Mouse (Mus musculus) myocyte (in vitro differentiated cells): ENCODE measurements around the gene Cnot3. TPM values are rescaled to one million over a fixed set of nuclear protein-coding genes. Genes with fewer than 3 reads are reported as not detected.

Experiments
- H3K27me3 ChIP-seq: one replicate; pipeline ENCODE4 v1.6.1; 2011; ENCODE audit not compliant: control insufficient read depth, insufficient read depth, insufficient read length
- H3K36me3 ChIP-seq: one replicate; pipeline ENCODE4 v1.6.1; 2011; ENCODE audit not compliant: control insufficient read depth, insufficient read depth
- H3K4me2 ChIP-seq: one replicate; pipeline ENCODE4 v1.6.1; 2011; ENCODE audit warnings: low read depth, control low read depth
- H3K4me3 ChIP-seq: one replicate; pipeline ENCODE4 v1.5.1; 2011; ENCODE audit warnings: mild to moderate bottlenecking, control low read depth, moderate library complexity
- H3K79me2 ChIP-seq: one replicate; pipeline ENCODE4 v1.6.1; 2011; ENCODE audit not compliant: control insufficient read depth, insufficient read depth
- H3ac ChIP-seq: one replicate; pipeline ENCODE4 v1.6.1; 2011; ENCODE audit not compliant: control insufficient read depth, insufficient read length
- CEBPB ChIP-seq: IDR thresholded peaks from 2 replicates; pipeline ENCODE4 v1.6.1; 2011; ENCODE audit warnings: mild to moderate bottlenecking, moderate library complexity; ENCODE audit not compliant: poor library complexity, insufficient read depth, severe bottlenecking
- E2F4 ChIP-seq: IDR thresholded peaks from one replicate; pipeline ENCODE4 v1.6.1; 2011; ENCODE audit warnings: mild to moderate bottlenecking, control low read depth, moderate library complexity; ENCODE audit not compliant: insufficient read depth
- MAX ChIP-seq: IDR thresholded peaks from one replicate; pipeline ENCODE4 v1.6.1; 2011; ENCODE audit warnings: low read depth, mild to moderate bottlenecking, control low read depth
- MYOD1 ChIP-seq, 3 experiments: IDR thresholded peaks; one replicate each; pipeline ENCODE4 v1.6.1; 2011; ENCODE audit warnings: control low read depth in 2 of 3, low read depth in 2 of 3, mild to moderate bottlenecking in 2 of 3, moderate library complexity in 1 of 3; ENCODE audit not compliant: insufficient read length in 2 of 3, control insufficient read depth in 1 of 3
- MYOG ChIP-seq, 3 experiments: IDR thresholded peaks; one replicate each; pipeline ENCODE4 v1.6.1; 2011; ENCODE audit warnings: control low read depth in 2 of 3, low read depth in 2 of 3, mild to moderate bottlenecking in 2 of 3; ENCODE audit not compliant: insufficient read length in 2 of 3, control insufficient read depth in 1 of 3, insufficient read depth in 1 of 3
- POLR2A ChIP-seq: IDR thresholded peaks from one replicate; pipeline ENCODE4 v1.6.1; 2011; ENCODE audit warnings: low read depth, mild to moderate bottlenecking, control low read depth, moderate library complexity; ENCODE audit not compliant: insufficient read length
- POLR2AphosphoS2 ChIP-seq: IDR thresholded peaks from one replicate; pipeline ENCODE4 v1.6.1; 2011; ENCODE audit warnings: low read depth, control low read depth; ENCODE audit not compliant: insufficient read length
- REST ChIP-seq: IDR thresholded peaks from one replicate; pipeline ENCODE4 v1.6.1; 2011; ENCODE audit warnings: mild to moderate bottlenecking, control low read depth, moderate library complexity; ENCODE audit not compliant: insufficient read depth, insufficient read length
- SRF ChIP-seq: IDR thresholded peaks from one replicate; pipeline ENCODE4 v1.6.1; 2011; ENCODE audit warnings: low read depth; ENCODE audit not compliant: control insufficient read depth, insufficient read length
- TCF12 ChIP-seq: IDR thresholded peaks from one replicate; pipeline ENCODE4 v1.6.1; 2011; ENCODE audit warnings: mild to moderate bottlenecking, control low read depth; ENCODE audit not compliant: poor library complexity, insufficient read depth, severe bottlenecking
- TCF3 ChIP-seq: IDR thresholded peaks from one replicate; pipeline ENCODE4 v1.6.1; 2011; ENCODE audit warnings: low read depth, control low read depth; ENCODE audit not compliant: insufficient read length
- USF1 ChIP-seq: IDR thresholded peaks from one replicate; pipeline ENCODE4 v1.6.1; 2011; ENCODE audit warnings: low read depth, mild to moderate bottlenecking, control low read depth, moderate library complexity
- polyA plus RNA-seq: library from polyadenylated mRNA; unstranded; fragments of >200 nt; fragmentation: generic; extraction: Trizol; gene quantifications from one replicate; pipeline ENCODE4 v1.2.1, GENCODE M21; 2012; ENCODE audit warnings: missing spikeins

Gene Cnot3
- polyA plus RNA-seq, 1 experiment = 49.0 TPM

DNA sequence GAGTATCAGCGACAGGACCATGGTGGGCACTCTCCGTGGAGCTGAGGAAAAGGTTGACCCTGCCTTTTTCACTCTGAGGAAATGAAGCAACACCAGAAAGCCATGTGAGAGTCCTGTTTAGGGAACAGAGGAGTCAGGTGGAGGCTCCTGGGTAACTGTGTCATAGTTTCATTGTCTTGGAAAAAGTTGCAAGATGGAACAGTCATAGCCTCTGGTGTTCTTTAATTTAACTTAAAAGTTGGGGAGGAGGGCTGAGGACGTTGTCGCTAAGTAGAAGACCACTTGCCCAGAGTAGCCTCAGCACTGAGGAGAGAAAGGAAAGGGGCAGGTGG, 29.0 kb upstream of the Cnot3 start, which contains the start of gene Oscar:
Oscar (minus strand) TSS at position 101 of the 332 bp plus-strand sequence.
- Histone ChIP-seq H3K36me3 (no peaks in the 10 kb centered on the region), H3ac (peak within 1 kb of the TSS; percentile 38), H3K4me2 (peak within 1 kb of the TSS; percentile 3), H3K27me3 (peaks cover 19% of the 10 kb centered on the region), H3K79me2 (peaks cover 12% of the 10 kb centered on the region), H3K4me3 (peak within 1 kb of the TSS; percentile 64)
- TF ChIP-seq TCF12 (no peak), MYOD1 (IDR thresholded peaks at IDR 0.05; ENCODE audit: control insufficient read depth in 1 of 3, insufficient read length in 2 of 3, low read depth in 2 of 3) (no peak), REST (no peak), POLR2A (no peak), SRF (no peak), POLR2AphosphoS2 (no peak), USF1 (no peak), MYOG (IDR thresholded peaks at IDR 0.05; ENCODE audit: control insufficient read depth in 1 of 3, insufficient read depth in 1 of 3, insufficient read length in 2 of 3, low read depth in 2 of 3) (no peak), TCF3 (no peak), MAX (no peak), CEBPB (no peak)

DNA sequence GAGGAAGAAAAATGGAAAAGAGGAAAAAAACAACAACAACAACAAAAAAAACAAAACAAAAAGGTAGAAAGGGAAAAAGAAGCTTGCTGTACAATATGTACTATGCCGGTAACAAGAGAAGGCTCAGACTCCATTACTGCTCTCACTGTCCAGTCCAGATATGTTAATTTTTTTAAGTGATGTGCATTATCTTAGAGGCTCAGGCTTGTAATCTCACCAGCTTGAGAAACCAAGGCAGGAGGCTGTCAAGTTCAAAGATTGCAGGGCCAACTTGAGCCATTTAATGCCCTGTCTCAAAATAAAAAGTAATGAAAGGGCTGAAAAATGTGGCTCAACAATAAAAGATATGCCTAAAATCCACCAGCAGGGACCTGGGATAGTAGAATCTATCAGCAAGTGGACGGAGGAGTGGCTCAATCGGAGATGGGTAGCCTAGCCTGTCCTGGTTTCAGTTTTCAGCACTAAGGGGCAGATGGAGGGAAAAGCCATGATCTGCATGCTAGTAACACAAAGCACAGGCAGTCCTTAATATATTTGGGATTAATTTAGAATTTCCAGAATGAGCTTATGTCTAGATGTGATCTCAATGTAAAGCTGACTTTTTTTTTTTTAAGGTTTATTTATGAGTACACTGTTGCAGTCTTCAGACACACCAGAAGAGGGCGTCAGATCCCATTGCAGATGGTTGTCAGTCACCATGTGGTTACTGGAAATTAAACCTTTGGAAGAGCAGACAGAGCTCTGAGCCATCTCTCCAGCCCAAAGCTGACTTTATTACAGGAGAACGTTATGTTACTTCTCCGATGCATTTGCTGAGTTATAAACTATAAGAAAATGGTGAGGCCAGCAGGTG, 28.5 kb upstream of the Cnot3 start:
- TF ChIP-seq TCF12 (no peak), TCF3 (no peak), MAX (no peak), MYOG (IDR thresholded peaks at IDR 0.05; ENCODE audit: control insufficient read depth in 1 of 3, insufficient read depth in 1 of 3, insufficient read length in 2 of 3, low read depth in 2 of 3) (no peak), POLR2AphosphoS2 (no peak), E2F4 (no peak), SRF (no peak), MYOD1 (IDR thresholded peaks at IDR 0.05; ENCODE audit: control insufficient read depth in 1 of 3, insufficient read length in 2 of 3, low read depth in 2 of 3) (no peak)
- H3K36me3 ChIP-seq = no peaks in the 10 kb centered on the region
- peak overlapping the region; percentile 38 for H3ac ChIP-seq
- peaks cover 12% of the 10 kb centered on the region for H3K79me2 ChIP-seq
- peak overlapping the region; percentile 3 for H3K4me2 ChIP-seq
- H3K27me3 ChIP-seq = peaks cover 13% of the 10 kb centered on the region
- H3K4me3 ChIP-seq = peak overlapping the region; percentile 64

DNA sequence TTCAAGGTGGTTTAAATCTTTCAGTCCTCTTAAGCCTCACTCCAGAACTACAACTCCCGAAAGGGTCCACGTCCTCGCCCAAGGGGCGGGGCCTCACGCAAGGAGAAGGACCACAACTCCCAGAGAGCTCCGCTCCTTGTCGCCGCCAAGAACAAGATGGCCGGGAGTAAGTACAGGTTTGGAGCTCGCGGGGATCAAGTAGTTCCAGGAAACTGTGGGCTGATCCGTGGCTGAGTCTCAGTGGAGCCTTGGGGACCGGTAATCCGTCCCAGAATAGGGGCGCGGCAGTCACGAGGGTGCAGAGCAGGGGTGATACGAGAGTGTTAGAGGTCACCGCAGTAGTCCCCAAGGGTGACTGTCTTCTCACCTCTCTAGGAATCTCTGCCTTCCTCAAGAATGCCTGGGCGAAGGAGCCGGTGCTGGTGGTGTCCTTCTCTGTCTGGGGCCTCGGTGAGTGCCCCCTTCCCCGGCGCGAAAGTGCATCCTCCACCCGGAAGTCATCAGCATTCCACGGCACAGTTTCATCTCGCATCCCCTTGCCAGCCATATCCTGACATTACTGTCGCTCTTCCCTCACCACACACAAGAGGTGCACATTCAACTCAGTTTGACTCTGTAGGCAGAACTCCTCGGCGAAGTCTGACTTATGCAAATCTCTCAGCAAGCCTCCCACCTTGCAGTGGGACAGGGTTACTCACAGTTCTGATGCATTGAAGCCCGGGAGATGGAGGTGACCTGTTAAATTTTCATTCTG, 27.6 kb upstream of the Cnot3 start, which contains the start of gene Ndufa3:
Ndufa3 (plus strand) TSS at position 132 of the 754 bp plus-strand sequence.
- no peak for TF ChIP-seq REST
- TF ChIP-seq MYOG (IDR thresholded peaks at IDR 0.05; ENCODE audit: control insufficient read depth in 1 of 3, insufficient read depth in 1 of 3, insufficient read length in 2 of 3, low read depth in 2 of 3) = no peak
- TF ChIP-seq E2F4 = no peak
- no peak for TF ChIP-seq MAX
- no peak for TF ChIP-seq CEBPB
- no peak for TF ChIP-seq TCF12
- TF ChIP-seq TCF3 = no peak
- no peak for TF ChIP-seq MYOD1 (IDR thresholded peaks at IDR 0.05; ENCODE audit: control insufficient read depth in 1 of 3, insufficient read length in 2 of 3, low read depth in 2 of 3)
- peak; percentile 56 for TF ChIP-seq POLR2A
- peak; percentile 61 for TF ChIP-seq POLR2AphosphoS2
- Histone ChIP-seq H3K36me3 (no peaks in the 10 kb centered on the region), H3K4me3 (peak within 1 kb of the TSS; percentile 64), H3K4me2 (peak within 1 kb of the TSS; percentile 93), H3ac (peak within 1 kb of the TSS; percentile 38), H3K79me2 (peaks cover 12% of the 10 kb centered on the region), H3K27me3 (peaks cover 13% of the 10 kb centered on the region)

DNA sequence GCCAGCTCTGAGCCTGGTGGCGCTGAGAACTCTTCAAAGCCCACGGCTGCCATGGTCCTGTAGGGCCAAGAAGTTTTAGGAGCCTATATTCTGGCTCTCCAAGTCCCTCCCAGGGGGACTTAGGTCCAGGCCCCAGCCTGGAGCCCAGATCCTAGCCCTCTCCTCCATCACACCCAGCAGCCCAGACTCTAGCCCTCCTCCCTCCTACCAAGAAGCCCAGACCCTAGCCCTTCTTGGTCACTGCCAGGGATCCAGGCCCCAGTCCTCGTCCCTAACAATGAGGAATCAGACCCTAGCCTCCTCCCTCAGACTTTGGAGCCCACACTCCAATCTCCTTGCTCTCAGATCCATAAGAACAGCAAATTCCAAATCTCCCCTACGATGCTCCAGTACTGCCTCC, 16.0 kb upstream of the Cnot3 start:
- H3K27me3 ChIP-seq = no peaks in the 10 kb centered on the region
- peak overlapping the region; percentile 94 for H3K4me2 ChIP-seq
- H3K4me3 ChIP-seq = peak overlapping the region; percentile 69
- H3ac ChIP-seq = peak overlapping the region; percentile 82
- TF ChIP-seq REST = no peak
- TF ChIP-seq SRF = no peak
- no peak for TF ChIP-seq E2F4
- no peak for TF ChIP-seq POLR2A
- TF ChIP-seq MAX = no peak
- TF ChIP-seq MYOD1 (IDR thresholded peaks at IDR 0.05; ENCODE audit: control insufficient read depth in 1 of 3, insufficient read length in 2 of 3, low read depth in 2 of 3) = no peak
- TF ChIP-seq USF1 = no peak
- no peak for TF ChIP-seq CEBPB
- no peak for TF ChIP-seq POLR2AphosphoS2
- peaks cover 35% of the 10 kb centered on the region for H3K79me2 ChIP-seq
- H3K36me3 ChIP-seq = peaks cover 8% of the 10 kb centered on the region
